Mouse (Mus musculus) urinary bladder, postnatal 36 days (tissue): ENCODE measurements around the gene Fry.

ENCODE experiments used
- DNase-seq, 2 experiments: peaks; one replicate each; pipeline ENCODE4 v3.0.0; 2022; ENCODE audit warnings: low spot score in 2 of 2, mixed read lengths in 1 of 2

The Fry gene

GRCm38 (mm10) chr5:150221806-150222205 lies 103.4 kb downstream of the Fry start:
- DNase-seq: no peak

GRCm38 (mm10) chr5:150223546-150224239 lies 105.2 kb downstream of the Fry start:
- no peak for DNase-seq

- DNase-seq: no peak
These were observed 110.6 kb downstream of the Fry start for GRCm38 (mm10) chr5:150229086-150229485.

DNA sequence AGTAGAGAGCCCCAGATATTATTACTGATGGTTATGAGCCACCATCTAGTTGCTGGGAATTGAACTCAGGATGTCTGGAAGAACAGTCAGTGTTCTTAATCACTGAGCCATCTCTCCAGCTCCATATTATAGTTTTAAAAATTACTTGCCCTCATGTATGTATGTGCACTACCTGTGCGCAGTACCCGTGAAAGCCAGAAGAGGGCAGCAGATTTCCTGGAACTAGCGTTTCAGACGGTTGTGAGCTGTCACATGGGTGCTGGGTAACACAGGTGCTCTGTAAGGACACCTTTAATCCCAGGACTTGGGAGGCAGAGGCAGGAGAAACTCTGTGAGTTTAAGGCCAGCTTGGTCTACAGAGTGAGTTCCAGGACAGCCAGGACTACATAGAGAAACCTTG lies 111.3 kb downstream of the Fry start:
- no peak for DNase-seq

DNA sequence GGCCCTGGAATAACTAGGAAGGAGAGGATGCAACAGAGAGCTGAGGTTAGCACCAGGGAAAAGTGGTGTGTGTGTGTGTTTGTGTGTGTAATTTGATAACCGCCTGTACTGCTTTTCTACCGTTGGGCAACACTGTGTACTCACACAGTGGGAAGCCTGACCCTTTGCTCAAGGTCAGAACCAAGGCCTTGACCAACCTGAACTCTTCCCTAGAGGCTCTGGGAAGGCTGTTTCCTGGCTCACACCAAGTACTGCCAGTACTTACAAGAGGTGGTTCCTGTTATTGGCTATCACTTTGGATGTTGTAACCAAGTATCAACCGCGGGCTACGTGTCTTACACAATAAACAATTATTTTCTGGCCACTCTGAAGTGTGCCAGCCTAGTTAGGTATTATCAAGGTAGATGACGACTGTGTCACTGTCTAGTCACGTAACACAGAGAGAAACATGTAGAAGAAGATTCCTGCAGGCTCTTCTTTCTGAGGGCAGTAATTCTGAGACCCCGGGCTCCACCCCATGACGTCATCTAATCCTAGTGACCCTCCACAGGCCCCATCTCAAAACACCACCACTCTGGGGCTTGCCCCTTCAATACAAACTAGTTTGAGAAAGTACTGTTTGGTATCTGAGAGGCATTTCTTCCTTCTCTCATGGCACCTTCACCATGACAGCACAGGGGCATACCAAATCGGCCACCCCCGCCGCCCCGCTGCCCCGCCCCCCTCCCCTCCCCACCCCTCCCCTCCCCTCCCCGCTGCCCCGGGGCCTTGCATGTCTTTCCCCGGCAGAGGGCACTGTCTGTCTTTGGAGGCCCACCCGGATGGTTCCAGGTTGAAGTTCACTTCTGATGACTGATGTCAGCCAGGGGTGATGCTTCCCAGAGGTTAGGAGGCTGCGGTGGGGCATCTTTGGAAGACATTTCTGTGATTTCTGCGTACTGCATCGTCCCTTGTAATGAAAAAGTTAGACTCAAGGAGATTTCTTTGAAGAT lies 114.0 kb downstream of the Fry start:
- DNase-seq: peak in 1 of 2 experiments; percentile 40

- peak; percentile 45 to 68 for DNase-seq
These were observed 114.9 kb downstream of the Fry start for GRCm38 (mm10) chr5:150233154-150233886.

- no peak for DNase-seq
These were observed 117.5 kb downstream of the Fry start for GRCm38 (mm10) chr5:150235931-150236330.

- no peak for DNase-seq
These were observed 118.2 kb downstream of the Fry start for GRCm38 (mm10) chr5:150236597-150236996.

GRCm38 (mm10) chr5:150241638-150242037 lies 123.2 kb downstream of the Fry start:
- no peak for DNase-seq

GRCm38 (mm10) chr5:150246737-150247136 lies 128.3 kb downstream of the Fry start:
- DNase-seq: no peak

GRCm38 (mm10) chr5:150257764-150258163 lies 139.3 kb downstream of the Fry start:
- no peak for DNase-seq

GRCm38 (mm10) chr5:150259191-150260053 lies 141.0 kb downstream of the Fry start:
- peak; percentile 10 to 22 for DNase-seq

DNA sequence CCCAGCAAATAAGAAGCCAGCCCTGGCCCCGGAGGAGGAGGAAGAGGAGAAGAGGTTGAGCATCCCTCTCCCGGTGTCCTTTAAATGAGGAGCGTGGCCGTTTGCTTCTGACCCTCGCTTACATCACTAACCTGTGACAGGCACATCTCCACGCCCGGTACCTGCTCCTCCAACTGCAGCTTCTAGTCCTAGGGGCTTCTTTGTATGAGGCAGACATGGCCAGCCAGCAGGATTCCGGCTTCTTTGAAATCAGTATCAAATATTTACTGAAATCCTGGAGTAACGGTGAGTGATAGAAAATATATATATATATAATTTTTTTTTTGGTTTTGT lies 141.6 kb downstream of the Fry start:
- DNase-seq: no peak

DNA sequence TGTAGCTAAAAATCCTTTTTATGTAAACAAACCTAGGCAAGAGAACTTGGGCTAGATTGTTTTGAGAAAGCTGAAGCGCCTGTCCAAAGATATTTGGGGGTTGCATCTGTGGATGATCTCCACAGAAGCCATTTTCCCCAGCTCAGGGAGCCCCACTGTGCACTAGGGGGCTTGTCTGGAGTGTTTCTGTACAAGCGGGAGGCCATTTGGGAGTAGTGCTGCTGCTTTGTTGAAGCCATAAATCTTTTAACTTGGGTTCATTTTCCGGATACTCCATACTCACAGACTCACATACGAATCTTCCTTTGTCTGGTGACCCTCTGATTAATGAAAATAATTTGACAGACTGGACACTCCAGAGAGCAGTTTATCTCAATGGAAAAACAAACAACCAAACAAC lies 142.9 kb downstream of the Fry start:
- DNase-seq: no peak

DNA sequence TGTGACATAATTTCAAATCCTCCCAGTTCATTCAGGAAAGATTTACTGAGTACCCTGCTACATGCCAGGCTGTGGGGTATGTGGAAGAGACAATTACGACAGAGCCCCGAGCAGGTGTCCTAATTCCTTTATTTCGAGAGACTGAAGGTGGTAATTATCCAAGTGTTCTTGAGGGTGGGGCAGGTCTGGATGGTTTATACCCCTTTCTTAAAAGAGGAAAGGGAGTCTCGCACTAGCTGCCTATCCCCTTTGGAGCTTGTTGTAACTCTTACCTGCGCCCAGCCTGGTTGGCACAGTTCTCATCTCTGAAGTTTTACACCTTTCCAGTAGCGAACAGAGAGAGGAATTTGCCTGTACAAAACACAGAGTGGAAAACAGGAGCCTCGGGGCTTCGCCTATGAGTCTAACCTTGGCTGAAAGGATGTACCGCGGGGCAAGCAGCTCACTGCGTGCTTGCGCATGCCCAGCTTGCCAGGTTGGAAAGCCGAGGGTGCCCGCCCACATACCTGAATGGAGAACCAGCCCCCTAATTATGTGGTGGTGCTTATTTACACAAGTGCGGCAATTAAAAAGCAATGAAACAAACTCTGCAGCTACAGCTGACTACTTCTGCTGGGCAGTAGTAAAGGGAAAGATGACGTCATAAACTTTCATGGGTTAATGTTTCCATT lies 143.7 kb downstream of the Fry start:
- DNase-seq: peak in 1 of 2 experiments; percentile 22

- no peak for DNase-seq
These were observed 144.3 kb downstream of the Fry start for GRCm38 (mm10) chr5:150262717-150263103.

DNA sequence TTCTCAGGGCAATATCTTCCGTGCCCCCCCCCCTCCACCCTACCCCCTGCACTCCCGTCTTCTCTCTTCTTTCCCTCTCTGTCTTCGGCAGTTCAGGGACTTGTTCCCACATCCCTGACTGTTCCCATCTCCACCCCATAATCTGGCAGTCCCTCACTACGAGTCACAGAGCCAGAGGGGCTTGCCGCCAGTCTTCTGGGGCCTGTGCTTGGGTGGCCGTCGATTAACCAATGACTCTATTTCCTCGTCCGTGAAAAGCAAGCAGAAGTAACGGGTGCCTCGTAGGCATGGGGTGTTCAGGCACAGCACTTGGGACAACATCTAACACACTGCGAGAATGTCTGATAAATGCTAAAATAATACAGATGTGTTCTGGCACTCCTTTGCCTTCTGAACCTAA lies 144.7 kb downstream of the Fry start:
- peak; percentile 9 to 25 for DNase-seq

DNA sequence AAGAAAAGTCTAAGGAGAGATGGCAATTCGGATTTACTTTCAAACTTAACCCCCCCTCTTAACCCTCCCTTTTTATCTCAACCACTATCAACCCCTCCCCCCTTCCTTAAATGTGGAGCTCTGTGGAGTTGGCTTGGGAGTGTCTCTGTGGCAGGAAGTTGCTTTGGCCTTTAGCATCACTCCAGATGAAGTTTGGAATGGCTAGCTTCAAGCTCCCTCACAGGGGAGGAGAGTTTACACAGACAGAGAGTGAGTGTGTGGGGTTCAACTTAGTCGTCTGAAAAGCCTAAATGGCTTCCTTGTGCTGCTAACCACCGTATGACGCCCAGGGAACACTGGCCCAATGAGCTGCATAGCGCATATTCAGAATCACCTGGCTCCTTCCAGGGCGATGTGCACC lies 145.2 kb downstream of the Fry start:
- DNase-seq: no peak

GRCm38 (mm10) chr5:150265005-150265404 lies 146.6 kb downstream of the Fry start:
- DNase-seq: no peak

DNA sequence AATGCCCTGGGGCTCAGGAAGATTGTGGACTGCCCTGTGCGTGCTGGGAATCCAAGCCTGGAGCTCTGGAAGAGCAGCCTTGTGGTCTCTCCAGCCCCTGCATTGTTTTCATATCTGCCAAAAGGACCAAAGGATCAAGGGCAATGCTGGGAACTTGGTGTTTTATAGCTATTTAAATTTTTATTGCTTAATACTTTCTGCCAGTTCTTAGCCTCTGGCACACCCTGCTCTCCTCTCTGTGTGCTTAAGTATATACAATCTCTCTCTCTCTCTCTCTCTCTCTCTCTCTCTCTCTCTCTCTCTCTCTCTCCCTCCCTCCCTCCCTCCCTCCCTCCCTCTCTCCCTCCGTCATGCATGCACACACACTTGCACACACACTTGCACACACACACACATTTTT lies 147.5 kb downstream of the Fry start:
- no peak for DNase-seq

DNA sequence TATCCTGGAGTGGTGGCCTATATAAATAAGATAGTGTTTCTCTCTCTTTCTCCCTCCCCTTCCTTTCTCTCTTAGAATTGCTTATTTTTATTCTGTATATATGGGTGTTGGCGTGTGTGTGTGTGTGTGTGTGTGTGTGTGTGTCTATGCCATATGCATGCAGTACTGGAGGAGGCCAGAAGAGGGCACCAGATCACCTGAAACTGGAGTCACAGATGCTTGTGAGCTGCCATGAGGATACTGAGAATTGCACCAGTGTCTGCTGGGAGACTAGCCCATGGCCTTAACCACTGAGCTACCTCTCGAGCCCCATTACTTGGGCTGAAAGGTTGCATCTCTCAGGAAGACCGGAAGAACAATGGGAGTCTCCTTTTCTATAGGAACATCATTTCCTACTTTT lies 149.8 kb downstream of the Fry start:
- no peak for DNase-seq
